Mouse (Mus musculus) embryonic facial prominence, embryonic 15.5 days (tissue): ENCODE results near the gene Atp6ap1. TPM values are rescaled to one million over a fixed set of nuclear protein-coding genes. Genes with fewer than 3 reads are reported as not detected.

ENCODE experiments used
- ATAC-seq: fragments of 200-750 bp; cut with Nextera tagmentation; 2 replicates; pipeline ENCODE4 v1.8.0; 2017; ENCODE audit warnings: low read depth, moderate TSS enrichment; ENCODE audit not compliant: insufficient number of reproducible peaks, low FRiP score, low TSS enrichment
- H3K27ac ChIP-seq: fragments of 300-500 bp; sonication (generic); replicated peaks from 2 replicates; pipeline ENCODE4 v1.5.1; 2015; ENCODE audit warnings: mild to moderate bottlenecking, inconsistent platforms
- H3K27me3 ChIP-seq: fragments of 300-500 bp; sonication (generic); 2 replicates; pipeline ENCODE4 v1.6.1; 2015; ENCODE audit warnings: inconsistent platforms
- H3K36me3 ChIP-seq: fragments of 300-500 bp; sonication (generic); 2 replicates; pipeline ENCODE4 v1.6.1; 2015; ENCODE audit warnings: mild to moderate bottlenecking, inconsistent platforms
- H3K4me1 ChIP-seq: fragments of 300-500 bp; sonication (generic); 2 replicates; pipeline ENCODE4 v1.6.1; 2015; ENCODE audit warnings: inconsistent platforms
- H3K4me2 ChIP-seq: fragments of 300-500 bp; sonication (generic); replicated peaks from 2 replicates; pipeline ENCODE4 v1.6.1; 2015; ENCODE audit warnings: mild to moderate bottlenecking, inconsistent platforms
- H3K4me3 ChIP-seq: fragments of 300-500 bp; sonication (generic); replicated peaks from 2 replicates; pipeline ENCODE4 v1.5.1; 2015; ENCODE audit warnings: mild to moderate bottlenecking, inconsistent platforms
- H3K9ac ChIP-seq: fragments of 300-500 bp; sonication (generic); 2 replicates; pipeline ENCODE4 v1.6.1; 2015; ENCODE audit warnings: inconsistent platforms
- H3K9me3 ChIP-seq: fragments of 300-500 bp; sonication (generic); replicated peaks from 2 replicates; pipeline ENCODE4 v1.6.1; 2016; ENCODE audit warnings: inconsistent platforms
- whole genome bisulfite sequencing: fragments of 180-500 bp; shearing (Covaris S2); methylation state at CpG from one replicate; pipeline ENCODE4 v1.1.7; 2015; 5-methylcytosine and 5-hydroxymethylcytosine counted together
- polyA plus RNA-seq: library from polyadenylated mRNA; unstranded; fragments of >200 nt; fragmentation: Nextera tagmentation; extraction: Ambion mirVana; gene quantifications from 2 replicates; pipeline ENCODE4 v1.2.1, GENCODE M21; 2015

Atp6ap1 gene
- polyA plus RNA-seq, 1 experiment from 2014 or later = 160 TPM

- Histone ChIP-seq H3K27me3 (no peaks in the 10 kb centered on the region), H3K9ac (peak within 1 kb of the TSS; percentile 52), H3K27ac (peak within 1 kb of the TSS; percentile 90), H3K4me2 (peak within 1 kb of the TSS; percentile 53), H3K4me1 (peaks cover 2% of the 10 kb centered on the region; the same call in 1 of the 2 replicates), H3K9me3 (no peaks in the 10 kb centered on the region), H3K36me3 (peaks cover 31% of the 10 kb centered on the region; the same call in 1 of the 2 replicates), H3K4me3 (peak within 1 kb of the TSS; percentile 56)
- ATAC-seq = peak; percentile 83
- 8% methylated on average over 40 of the region's 41 CpGs for WGBS
Observed at GRCm38 (mm10) chrX:74304867-74305700, 8.2 kb downstream of the Atp6ap1 start, which contains the start of gene Gdi1. TSS of gene Gdi1 (plus strand) at chrX:74304998.

- Histone ChIP-seq H3K4me2 (peak within 1 kb of the TSS; percentile 69), H3K36me3 (peaks cover 9% of the 10 kb centered on the region; the same call in 1 of the 2 replicates), H3K27ac (peak within 1 kb of the TSS; percentile 86), H3K4me1 (no peaks in the 10 kb centered on the region), H3K4me3 (peak within 1 kb of the TSS; percentile 64), H3K9ac (peak within 1 kb of the TSS; percentile 58), H3K27me3 (no peaks in the 10 kb centered on the region), H3K9me3 (no peaks in the 10 kb centered on the region)
- ATAC-seq = peak; percentile 96
- 10% methylated on average over 59 of the region's 59 CpGs for WGBS
Observed at GRCm38 (mm10) chrX:74312540-74313464, 15.9 kb downstream of the Atp6ap1 start, which contains the start of gene Fam50a. TSS of gene Fam50a (plus strand) at chrX:74313033.

GRCm38 (mm10) chrX:74328725-74329161 lies 31.8 kb downstream of the Atp6ap1 start, which contains the start of gene Plxna3:
TSS of gene Plxna3 (plus strand) at chrX:74329066.
- H3K27ac ChIP-seq = peak within 1 kb of the TSS; percentile 82
- peak within 1 kb of the TSS; percentile 50 for H3K4me3 ChIP-seq
- no peaks in the 10 kb centered on the region for H3K9me3 ChIP-seq
- 13% methylated on average over 20 of the region's 30 CpGs for WGBS
- ATAC-seq = peak; percentile 93
- peaks cover 14% of the 10 kb centered on the region; the same call in 1 of the 2 replicates for H3K4me1 ChIP-seq
- H3K27me3 ChIP-seq = no peaks in the 10 kb centered on the region
- peak within 1 kb of the TSS; percentile 56 for H3K4me2 ChIP-seq
- no peaks in the 10 kb centered on the region for H3K36me3 ChIP-seq
- peak within 1 kb of the TSS; percentile 23; the same call in 1 of the 2 replicates for H3K9ac ChIP-seq

GRCm38 (mm10) chrX:74329215-74329671 lies 32.3 kb downstream of the Atp6ap1 start:
- no peak for ATAC-seq
- Histone ChIP-seq H3K4me2 (peak overlapping the region; percentile 56), H3K4me3 (peak overlapping the region; percentile 50), H3K9me3 (no peaks in the 10 kb centered on the region), H3K36me3 (no peaks in the 10 kb centered on the region), H3K27me3 (no peaks in the 10 kb centered on the region), H3K27ac (peak overlapping the region; percentile 39), H3K9ac (peak overlapping the region; percentile 23; the same call in 1 of the 2 replicates), H3K4me1 (peaks cover 14% of the 10 kb centered on the region; the same call in 1 of the 2 replicates)
- 24% methylated on average over 10 of the region's 10 CpGs for WGBS

GRCm38 (mm10) chrX:74330166-74330930 lies 33.5 kb downstream of the Atp6ap1 start:
- no peaks in the 10 kb centered on the region for H3K36me3 ChIP-seq
- 27% methylated on average over 2 of the region's 2 CpGs for WGBS
- peak overlapping the region; percentile 48; the same call in 1 of the 2 replicates for H3K27ac ChIP-seq
- no peaks in the 10 kb centered on the region for H3K27me3 ChIP-seq
- no peak overlapping the region for H3K9ac ChIP-seq
- peak overlapping the region; percentile 56 for H3K4me2 ChIP-seq
- H3K4me3 ChIP-seq = peak overlapping the region; percentile 50
- peaks cover 14% of the 10 kb centered on the region; the same call in 1 of the 2 replicates for H3K4me1 ChIP-seq
- H3K9me3 ChIP-seq = no peaks in the 10 kb centered on the region
- no peak for ATAC-seq

GRCm38 (mm10) chrX:74352645-74353466 lies 56.0 kb downstream of the Atp6ap1 start:
- peak overlapping the region; percentile 53 for H3K4me2 ChIP-seq
- no peak for ATAC-seq
- H3K36me3 ChIP-seq = no peaks in the 10 kb centered on the region
- peak overlapping the region; percentile 22; the same call in 1 of the 2 replicates for H3K27ac ChIP-seq
- H3K4me3 ChIP-seq = peak overlapping the region; percentile 48
- H3K9ac ChIP-seq = peak overlapping the region; percentile 35
- H3K4me1 ChIP-seq = no peaks in the 10 kb centered on the region
- H3K9me3 ChIP-seq = no peaks in the 10 kb centered on the region
- no peaks in the 10 kb centered on the region for H3K27me3 ChIP-seq
- WGBS = 24% methylated on average over 13 of the region's 13 CpGs

GRCm38 (mm10) chrX:74353467-74353770 lies 56.5 kb downstream of the Atp6ap1 start, which contains the start of gene Lage3:
TSS of gene Lage3 (minus strand) at chrX:74353618.
- Histone ChIP-seq H3K27me3 (no peaks in the 10 kb centered on the region), H3K27ac (peak within 1 kb of the TSS; percentile 22; the same call in 1 of the 2 replicates), H3K4me1 (no peaks in the 10 kb centered on the region), H3K4me2 (peak within 1 kb of the TSS; percentile 53), H3K4me3 (peak within 1 kb of the TSS; percentile 48), H3K36me3 (no peaks in the 10 kb centered on the region), H3K9me3 (no peaks in the 10 kb centered on the region), H3K9ac (peak within 1 kb of the TSS; percentile 35)
- WGBS = 30% methylated on average over 16 of the region's 22 CpGs
- ATAC-seq = peak; percentile 67; the same call in 1 of the 2 replicates
